Mouse (Mus musculus) C2C12 (cell line): ENCODE results near the gene Efna5. TPM values are rescaled to one million over a fixed set of nuclear protein-coding genes. Genes with fewer than 3 reads are reported as not detected.

Experiments used
- H3K27me3 ChIP-seq: one replicate; pipeline ENCODE4 v1.6.1; 2011; ENCODE audit not compliant: control insufficient read depth, insufficient read depth, insufficient read length
- H3K36me3 ChIP-seq: one replicate; pipeline ENCODE4 v1.6.1; 2011; ENCODE audit not compliant: control insufficient read depth, insufficient read depth
- H3K4me3 ChIP-seq: one replicate; pipeline ENCODE4 v1.5.1; 2011; ENCODE audit warnings: mild to moderate bottlenecking, control low read depth; ENCODE audit not compliant: poor library complexity, insufficient read depth, severe bottlenecking
- H3K79me2 ChIP-seq: one replicate; pipeline ENCODE4 v1.6.1; 2011; ENCODE audit not compliant: control insufficient read depth, insufficient read depth
- H3K79me3 ChIP-seq: one replicate; pipeline ENCODE4 v1.6.1; 2011; ENCODE audit warnings: low read depth, control low read depth
- H3ac ChIP-seq: one replicate; pipeline ENCODE3; 2011; ENCODE audit warnings: low read depth; ENCODE audit not compliant: control insufficient read depth, insufficient read length
- CEBPB ChIP-seq: IDR thresholded peaks from one replicate; pipeline ENCODE4 v1.6.1; 2011; ENCODE audit warnings: low read depth, mild to moderate bottlenecking, control low read depth, moderate library complexity
- CTCF ChIP-seq: IDR thresholded peaks from one replicate; pipeline ENCODE4 v1.5.1; 2011; ENCODE audit not compliant: control insufficient read depth, insufficient read depth, insufficient read length
- FOSL1 ChIP-seq: IDR thresholded peaks from one replicate; pipeline ENCODE4 v1.8.0; 2011; ENCODE audit warnings: mild to moderate bottlenecking, low read length; ENCODE audit not compliant: poor library complexity, insufficient read depth, severe bottlenecking
- MAX ChIP-seq: IDR thresholded peaks from one replicate; pipeline ENCODE4 v1.6.1; 2011; ENCODE audit warnings: mild to moderate bottlenecking, control low read depth
- MYOD1 ChIP-seq: IDR thresholded peaks from one replicate; pipeline ENCODE4 v1.6.1; 2011; ENCODE audit warnings: low read depth; ENCODE audit not compliant: control insufficient read depth, insufficient read length
- MYOG ChIP-seq: IDR thresholded peaks from one replicate; pipeline ENCODE4 v1.6.1; 2011; ENCODE audit not compliant: control insufficient read depth, insufficient read length; ENCODE audit errors: extremely low read depth
- USF1 ChIP-seq: IDR thresholded peaks from one replicate; pipeline ENCODE4 v1.6.1; 2011; ENCODE audit warnings: low read depth, mild to moderate bottlenecking, control low read depth, moderate library complexity
- polyA plus RNA-seq: library from polyadenylated mRNA; unstranded; fragments of >200 nt; fragmentation: generic; extraction: Trizol; gene quantifications from one replicate; pipeline ENCODE4 v1.2.1, GENCODE M21; 2012; ENCODE audit warnings: missing spikeins

Gene Efna5
- polyA plus RNA-seq, 1 experiment = 8.1 TPM

DNA sequence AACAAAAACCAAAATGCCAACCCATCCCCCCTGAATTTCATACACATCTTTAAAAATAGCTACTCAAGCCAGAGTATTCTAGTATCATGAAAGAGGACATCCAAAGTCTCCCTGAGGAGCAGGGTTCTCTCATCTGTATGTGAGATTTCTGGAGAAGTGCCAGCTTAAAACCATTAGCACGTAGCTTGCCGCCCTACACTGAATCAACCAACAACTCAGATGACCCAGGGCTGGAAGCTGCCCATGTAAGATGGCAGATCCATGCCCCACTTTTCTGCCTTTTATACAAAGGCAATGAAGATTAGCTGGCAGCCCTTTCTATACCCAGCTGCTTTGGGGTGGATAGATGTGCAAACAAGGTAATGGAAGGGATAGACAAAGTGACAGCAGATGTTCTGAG is 216.4 kb downstream of the Efna5 start:
- Histone ChIP-seq H3K27me3 (no peaks in the 10 kb centered on the region), H3K79me2 (no peaks in the 10 kb centered on the region), H3K79me3 (no peaks in the 10 kb centered on the region), H3K36me3 (no peaks in the 10 kb centered on the region), H3K4me3 (no peak overlapping the region), H3ac (no peak overlapping the region)
- TF ChIP-seq CEBPB (no peak), FOSL1 (no peak), CTCF (no peak), MAX (no peak), MYOG (no peak), USF1 (no peak), MYOD1 (no peak)

DNA sequence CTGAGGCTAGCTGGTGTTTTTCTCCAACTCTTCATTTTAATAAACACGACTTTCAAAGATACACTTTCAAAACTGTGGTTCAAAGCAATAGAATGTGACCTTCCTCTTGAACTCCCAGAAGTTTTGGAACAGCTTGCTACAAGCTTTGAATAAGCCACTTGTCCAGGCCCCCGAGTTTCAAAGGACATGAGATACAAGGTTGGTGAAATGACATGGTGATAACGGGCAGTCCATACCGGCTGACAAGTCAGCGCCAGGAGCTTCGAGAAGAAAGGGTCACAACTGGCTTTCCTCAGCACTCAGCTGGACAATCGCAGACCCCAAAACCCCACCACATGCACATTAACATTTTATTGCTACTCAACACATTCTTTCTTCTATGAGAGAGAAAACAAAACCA is 219.3 kb downstream of the Efna5 start:
- H3K79me2 ChIP-seq = no peaks in the 10 kb centered on the region
- no peaks in the 10 kb centered on the region for H3K79me3 ChIP-seq
- TF ChIP-seq CTCF (no peak), MYOG (no peak), MYOD1 (no peak), USF1 (no peak), MAX (no peak), CEBPB (no peak), FOSL1 (no peak)
- no peak overlapping the region for H3K4me3 ChIP-seq
- no peaks in the 10 kb centered on the region for H3K36me3 ChIP-seq
- H3K27me3 ChIP-seq = no peaks in the 10 kb centered on the region
- no peak overlapping the region for H3ac ChIP-seq

DNA sequence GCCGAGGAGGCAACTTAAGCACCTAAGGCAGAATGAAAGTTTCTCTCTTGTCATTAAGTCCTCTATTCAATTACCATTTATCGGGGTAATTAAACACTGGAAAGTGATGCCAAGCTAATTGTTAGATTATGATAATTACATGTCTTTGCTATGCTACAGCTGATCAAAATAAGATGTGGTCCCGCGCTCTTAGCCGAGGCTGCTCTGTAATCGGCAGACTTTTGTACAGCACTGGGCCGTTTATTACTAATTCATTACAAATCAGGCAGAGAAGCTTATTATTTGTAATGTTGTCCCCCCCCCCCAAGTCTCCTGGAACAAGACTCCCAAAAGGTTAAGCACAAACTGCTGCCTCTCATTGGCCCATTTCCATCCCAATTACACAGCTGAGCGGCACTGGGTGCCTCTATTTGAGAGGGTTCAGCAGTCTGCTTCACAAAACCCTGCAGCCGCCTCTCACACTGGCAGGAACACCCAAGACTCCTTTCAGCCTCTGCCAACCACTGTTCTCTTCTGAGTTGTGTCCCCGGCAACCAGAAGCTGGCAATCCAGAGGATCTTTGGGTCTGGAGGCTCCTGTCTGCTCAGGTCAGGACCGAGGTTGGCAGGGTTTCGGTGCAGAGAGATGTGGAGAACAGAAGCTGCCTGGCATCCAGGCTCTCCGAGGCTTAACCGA is 221.5 kb downstream of the Efna5 start:
- no peak for TF ChIP-seq MAX
- TF ChIP-seq CEBPB = no peak
- no peak for TF ChIP-seq USF1
- TF ChIP-seq FOSL1 = no peak
- no peak for TF ChIP-seq CTCF
- no peak for TF ChIP-seq MYOG
- no peak for TF ChIP-seq MYOD1
- Histone ChIP-seq H3K36me3 (no peaks in the 10 kb centered on the region), H3ac (no peak overlapping the region), H3K27me3 (no peaks in the 10 kb centered on the region), H3K79me2 (no peaks in the 10 kb centered on the region), H3K4me3 (no peak overlapping the region), H3K79me3 (no peaks in the 10 kb centered on the region)

DNA sequence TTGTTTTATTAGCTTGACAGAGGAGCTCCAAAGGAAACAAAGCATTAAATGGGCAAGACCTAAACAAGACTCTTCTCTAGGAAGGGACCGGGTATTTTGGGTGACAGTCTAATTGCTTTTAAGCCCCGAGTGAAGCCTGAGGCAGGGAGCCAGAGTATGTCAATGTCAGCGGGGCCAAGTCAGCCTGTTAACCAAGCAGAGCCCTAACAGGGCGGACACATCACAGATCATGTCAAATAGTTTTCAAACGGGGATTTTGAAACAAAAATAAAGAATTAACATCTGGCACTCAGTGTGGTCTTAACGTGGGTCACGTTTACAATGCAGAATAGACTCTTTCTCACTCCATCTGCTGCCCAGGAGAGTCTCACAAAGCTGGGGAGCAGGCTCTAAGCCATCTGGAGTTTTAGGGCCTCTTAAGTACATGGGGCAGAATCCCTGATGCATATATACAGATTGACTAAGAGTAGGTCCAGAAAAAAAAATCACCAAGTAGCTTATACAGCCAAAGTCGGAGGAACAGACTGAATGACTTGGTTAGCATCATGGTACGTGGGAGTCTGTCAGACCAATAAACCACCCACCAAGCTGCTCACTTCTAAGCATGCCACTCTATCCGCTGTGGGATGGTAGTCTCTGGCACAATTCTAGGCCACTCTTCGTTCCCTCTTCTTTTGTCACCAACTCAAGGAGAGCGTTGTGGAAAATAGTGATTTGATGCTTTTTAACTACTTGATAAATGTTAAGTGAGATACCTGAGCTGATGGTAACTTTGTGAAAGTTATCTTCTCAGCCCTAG is 223.1 kb downstream of the Efna5 start:
- no peak overlapping the region for H3K4me3 ChIP-seq
- no peak for TF ChIP-seq MAX
- no peak for TF ChIP-seq MYOD1
- no peak for TF ChIP-seq USF1
- TF ChIP-seq FOSL1 = no peak
- no peak for TF ChIP-seq CTCF
- no peaks in the 10 kb centered on the region for H3K36me3 ChIP-seq
- no peaks in the 10 kb centered on the region for H3K27me3 ChIP-seq
- no peaks in the 10 kb centered on the region for H3K79me3 ChIP-seq
- no peaks in the 10 kb centered on the region for H3K79me2 ChIP-seq
- H3ac ChIP-seq = no peak overlapping the region

DNA sequence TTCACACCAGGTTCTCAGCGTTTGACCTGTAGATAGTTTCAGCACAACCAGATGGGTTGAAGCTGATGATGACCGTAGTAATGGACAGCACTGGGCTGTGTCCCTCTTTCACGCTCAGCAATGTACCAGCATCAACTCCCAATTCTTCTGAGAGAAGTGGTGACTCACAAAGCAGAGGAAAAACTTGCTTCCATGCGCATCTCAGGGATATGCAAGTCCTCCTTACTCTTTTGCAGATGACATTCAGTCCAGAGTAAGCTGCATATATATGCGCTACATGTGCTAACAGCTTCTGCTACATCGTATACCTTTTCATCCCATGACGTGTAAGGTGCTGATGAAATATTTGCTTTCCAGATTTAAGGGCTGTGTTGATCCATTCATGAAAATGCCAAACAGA is 224.1 kb downstream of the Efna5 start:
- Histone ChIP-seq H3K27me3 (no peaks in the 10 kb centered on the region), H3K4me3 (no peak overlapping the region), H3K79me2 (no peaks in the 10 kb centered on the region), H3ac (no peak overlapping the region), H3K79me3 (no peaks in the 10 kb centered on the region), H3K36me3 (no peaks in the 10 kb centered on the region)
- TF ChIP-seq CEBPB (no peak), MYOD1 (no peak), MYOG (no peak), FOSL1 (no peak), USF1 (no peak), MAX (no peak), CTCF (no peak)
